Mouse (Mus musculus): ENCODE results near the gene Wnt16. TPM values are rescaled to one million over a fixed set of nuclear protein-coding genes. Genes with fewer than 3 reads are reported as not detected.
"Not testable (repeated sequence)": the region's sequence is repeated elsewhere in the genome, so short reads cannot be mapped to it uniquely, and the experiment has no call there.

Wnt16 gene
- 0.07 and 0.08 TPM in 2 replicates for polyA plus RNA-seq (2015; fragmentation: Nextera tagmentation; extraction: Ambion mirVana)

- TF ChIP-seq CTCF (IDR thresholded peaks at IDR 0.05; ENCODE audit: low read depth): no peak
- WGBS: 7% methylated on average over 20 of the region's 20 CpGs
- no peak within 1 kb of the TSS for H3K9ac ChIP-seq (ENCODE audit: low read depth, low read length)
- H3K4me1 ChIP-seq (replicated peaks; ENCODE audit: control insufficient read depth, insufficient read depth, low read length): no peaks in the 10 kb centered on the region; the same call in 1 of the 2 replicates
- H3K27ac ChIP-seq (ENCODE audit: low read depth, low read length): no peak within 1 kb of the TSS
- no peaks in the 10 kb centered on the region for H3K9me3 ChIP-seq (ENCODE audit: control insufficient read depth)
- H3K27me3 ChIP-seq (replicated peaks; ENCODE audit: control insufficient read depth, insufficient read depth, low read length): peaks cover 33% of the 10 kb centered on the region
- H3K4me2 ChIP-seq (replicated peaks; ENCODE audit: low read depth): peak within 1 kb of the TSS; percentile 62
- H3K36me3 ChIP-seq (ENCODE audit: control insufficient read depth, insufficient read depth): no peaks in the 10 kb centered on the region
- ATAC-seq: no peak
- peak within 1 kb of the TSS; percentile 29 for H3K4me3 ChIP-seq (ENCODE audit: low read depth, low read length)
Measured at GRCm38 (mm10) chr6:22288004-22288736, at the start of gene Wnt16. TSS of gene Wnt16 (plus strand) at chr6:22288227.

GRCm38 (mm10) chr6:22243321-22243720 lies 44.7 kb upstream of the Wnt16 start:
- Histone ChIP-seq H3K36me3 (ENCODE audit: control insufficient read depth, insufficient read depth) (no peaks in the 10 kb centered on the region), H3K4me2 (replicated peaks; ENCODE audit: low read depth) (no peak overlapping the region), H3K27me3 (replicated peaks; ENCODE audit: control insufficient read depth, insufficient read depth, low read length) (no peaks in the 10 kb centered on the region), H3K9ac (ENCODE audit: low read depth, low read length) (no peak overlapping the region), H3K4me3 (ENCODE audit: low read depth, low read length) (no peak overlapping the region), H3K27ac (ENCODE audit: low read depth, low read length) (no peak overlapping the region), H3K4me1 (replicated peaks; ENCODE audit: control insufficient read depth, insufficient read depth, low read length) (no peaks in the 10 kb centered on the region), H3K9me3 (ENCODE audit: control insufficient read depth) (no peaks in the 10 kb centered on the region)
- no peak for ATAC-seq
- TF ChIP-seq CTCF (IDR thresholded peaks at IDR 0.05; ENCODE audit: low read depth): no peak
- 76% methylated on average over 8 of the region's 8 CpGs for WGBS

GRCm38 (mm10) chr6:22246696-22247095 lies 41.3 kb upstream of the Wnt16 start:
- Histone ChIP-seq H3K36me3 (ENCODE audit: control insufficient read depth, insufficient read depth) (no peaks in the 10 kb centered on the region), H3K9me3 (ENCODE audit: control insufficient read depth) (no peaks in the 10 kb centered on the region), H3K27ac (ENCODE audit: low read depth, low read length) (no peak overlapping the region), H3K4me2 (replicated peaks; ENCODE audit: low read depth) (no peak overlapping the region), H3K4me3 (ENCODE audit: low read depth, low read length) (no peak overlapping the region), H3K27me3 (replicated peaks; ENCODE audit: control insufficient read depth, insufficient read depth, low read length) (no peaks in the 10 kb centered on the region), H3K9ac (ENCODE audit: low read depth, low read length) (no peak overlapping the region), H3K4me1 (replicated peaks; ENCODE audit: control insufficient read depth, insufficient read depth, low read length) (no peaks in the 10 kb centered on the region)
- no peak for ATAC-seq
- WGBS: 90% methylated on average over 2 of the region's 2 CpGs
- no peak for TF ChIP-seq CTCF (IDR thresholded peaks at IDR 0.05; ENCODE audit: low read depth)

- no peak overlapping the region for H3K4me2 ChIP-seq (replicated peaks; ENCODE audit: low read depth)
- no peaks in the 10 kb centered on the region for H3K36me3 ChIP-seq (ENCODE audit: control insufficient read depth, insufficient read depth)
- H3K27ac ChIP-seq (ENCODE audit: low read depth, low read length): no peak overlapping the region
- H3K4me3 ChIP-seq (ENCODE audit: low read depth, low read length): no peak overlapping the region
- no peaks in the 10 kb centered on the region for H3K27me3 ChIP-seq (replicated peaks; ENCODE audit: control insufficient read depth, insufficient read depth, low read length)
- H3K4me1 ChIP-seq (replicated peaks; ENCODE audit: control insufficient read depth, insufficient read depth, low read length): no peaks in the 10 kb centered on the region
- no peaks in the 10 kb centered on the region for H3K9me3 ChIP-seq (ENCODE audit: control insufficient read depth)
- no peak for TF ChIP-seq CTCF (IDR thresholded peaks at IDR 0.05; ENCODE audit: low read depth)
- peak; percentile 86 for ATAC-seq
- no peak overlapping the region for H3K9ac ChIP-seq (ENCODE audit: low read depth, low read length)
- 28% methylated on average over 4 of the region's 4 CpGs for WGBS
Measured at GRCm38 (mm10) chr6:22258784-22259183, 29.2 kb upstream of the Wnt16 start.

GRCm38 (mm10) chr6:22262519-22262918 lies 25.5 kb upstream of the Wnt16 start:
- no peak overlapping the region for H3K9ac ChIP-seq (ENCODE audit: low read depth, low read length)
- no peaks in the 10 kb centered on the region for H3K36me3 ChIP-seq (ENCODE audit: control insufficient read depth, insufficient read depth)
- H3K9me3 ChIP-seq (ENCODE audit: control insufficient read depth): no peaks in the 10 kb centered on the region
- H3K27me3 ChIP-seq (replicated peaks; ENCODE audit: control insufficient read depth, insufficient read depth, low read length): no peaks in the 10 kb centered on the region
- TF ChIP-seq CTCF (IDR thresholded peaks at IDR 0.05; ENCODE audit: low read depth): no peak
- ATAC-seq: no peak
- no peak overlapping the region for H3K4me2 ChIP-seq (replicated peaks; ENCODE audit: low read depth)
- H3K4me3 ChIP-seq (ENCODE audit: low read depth, low read length): no peak overlapping the region
- H3K27ac ChIP-seq (ENCODE audit: low read depth, low read length): no peak overlapping the region
- no peaks in the 10 kb centered on the region for H3K4me1 ChIP-seq (replicated peaks; ENCODE audit: control insufficient read depth, insufficient read depth, low read length)
- 65% methylated on average over 4 of the region's 4 CpGs for WGBS

GRCm38 (mm10) chr6:22264094-22264493 lies 23.9 kb upstream of the Wnt16 start:
- H3K4me2 ChIP-seq (replicated peaks; ENCODE audit: low read depth); H3K9ac ChIP-seq (ENCODE audit: low read depth, low read length); H3K27me3 ChIP-seq (replicated peaks; ENCODE audit: control insufficient read depth, insufficient read depth, low read length); H3K27ac ChIP-seq (ENCODE audit: low read depth, low read length); H3K9me3 ChIP-seq (ENCODE audit: control insufficient read depth); H3K4me1 ChIP-seq (replicated peaks; ENCODE audit: control insufficient read depth, insufficient read depth, low read length); H3K36me3 ChIP-seq (ENCODE audit: control insufficient read depth, insufficient read depth); ATAC-seq; H3K4me3 ChIP-seq (ENCODE audit: low read depth, low read length): not testable (repeated sequence)
- WGBS: 86% methylated on average over 8 of the region's 8 CpGs

Measured in intestine, postnatal 0 days (tissue).